Mouse (Mus musculus) kidney, adult 8-10 months (tissue): ENCODE measurements at regions not wholly inside any gene's neighbourhood (a gene's known extent, or its start where the extent isn't known, plus 50 kb on each side); places are given as distances from the start of the nearest gene placed in this dataset.

Experiments used
- DNase-seq, 2 experiments: peaks; one replicate each; pipeline ENCODE4 v3.0.0; 2022

- DNase-seq = no peak
These were observed 302.3 kb upstream of the Klf3 start for GRCm38 (mm10) chr5:64500866-64501265.

- no peak for DNase-seq
These were observed 301.4 kb upstream of the Klf3 start for GRCm38 (mm10) chr5:64501746-64502145.

- DNase-seq = no peak
These were observed 299.7 kb upstream of the Klf3 start for GRCm38 (mm10) chr5:64503514-64503913.

- DNase-seq = no peak
These were observed 298.7 kb upstream of the Klf3 start for GRCm38 (mm10) chr5:64504507-64504906.

GRCm38 (mm10) chr5:64505227-64505834, 297.9 kb upstream of the Klf3 start:
- DNase-seq = peak; percentile 82 to 90

GRCm38 (mm10) chr5:64505835-64506600, 297.2 kb upstream of the Klf3 start:
- peak; percentile 75 to 87 for DNase-seq

- no peak for DNase-seq
These were observed 294.6 kb upstream of the Klf3 start for GRCm38 (mm10) chr5:64508565-64508964.

- no peak for DNase-seq
These were observed 289.8 kb upstream of the Klf3 start for GRCm38 (mm10) chr5:64513155-64513945.

GRCm38 (mm10) chr5:64516115-64516665, 287.0 kb upstream of the Klf3 start:
- DNase-seq = peak in 1 of 2 experiments; percentile 23

GRCm38 (mm10) chr5:64517241-64517640, 285.9 kb upstream of the Klf3 start:
- DNase-seq = no peak

- no peak for DNase-seq
These were observed 285.4 kb upstream of the Klf3 start for GRCm38 (mm10) chr5:64517835-64518234.

GRCm38 (mm10) chr5:64519036-64519435, 284.2 kb upstream of the Klf3 start:
- DNase-seq = peak in 1 of 2 experiments; percentile 36

- no peak for DNase-seq
These were observed 283.5 kb upstream of the Klf3 start for GRCm38 (mm10) chr5:64519731-64520130.

GRCm38 (mm10) chr5:64521401-64521800, 281.8 kb upstream of the Klf3 start:
- DNase-seq = no peak

GRCm38 (mm10) chr5:64521969-64522368, 281.2 kb upstream of the Klf3 start:
- DNase-seq = no peak

- no peak for DNase-seq
These were observed 276.7 kb upstream of the Klf3 start for GRCm38 (mm10) chr5:64526521-64526920.

GRCm38 (mm10) chr5:64527962-64528361, 275.2 kb upstream of the Klf3 start:
- DNase-seq = no peak

- DNase-seq = no peak
These were observed 268.8 kb upstream of the Klf3 start for GRCm38 (mm10) chr5:64534371-64534770.

- peak; percentile 32 to 68 for DNase-seq
These were observed 268.2 kb upstream of the Klf3 start for GRCm38 (mm10) chr5:64534947-64535346.

- DNase-seq = no peak
These were observed 267.6 kb upstream of the Klf3 start for GRCm38 (mm10) chr5:64535546-64535945.

- DNase-seq = no peak
These were observed 266.6 kb upstream of the Klf3 start for GRCm38 (mm10) chr5:64536393-64537112.

GRCm38 (mm10) chr5:64537113-64537780, 265.9 kb upstream of the Klf3 start:
- DNase-seq = no peak
